ENCODE assay signal across 9 mouse cellular contexts in the genomic region with DNA sequence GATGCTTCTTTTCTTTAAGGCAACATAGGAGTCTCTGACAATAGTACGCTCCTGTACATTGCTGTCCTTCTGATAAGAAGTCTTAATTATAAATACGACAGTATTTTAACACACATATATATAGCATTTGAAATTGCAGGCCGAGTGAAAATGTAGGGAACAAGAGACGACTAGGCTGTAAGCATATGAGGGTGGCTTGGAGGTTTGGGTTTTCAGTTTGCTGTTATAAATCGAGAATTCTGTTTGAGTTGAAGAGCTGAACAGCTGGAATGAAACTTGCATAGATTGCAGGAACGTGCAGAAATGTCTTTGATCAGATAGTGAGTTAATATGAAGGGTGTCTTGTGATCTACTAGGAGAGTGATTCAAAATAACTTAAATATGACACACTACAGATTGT. TPM values are rescaled to one million over a fixed set of nuclear protein-coding genes. Genes with fewer than 3 reads are reported as not detected.
DNase-seq lines count a peak whose midpoint lies in the region; ATAC-seq and TF ChIP-seq lines count a peak whose summit lies in the region.
"Had no signal": no experiment of that assay in that cellular context is flagged by ENCODE, and none has a peak within 500 bp of the region (broad histone marks: within the 10 kb centered on the region; RNA-seq: fewer than 3 reads in every experiment).

No protein-coding gene starts in this region.

- no peaks in the 10 kb centered on the region for H3K27me3 ChIP-seq in hindbrain, embryonic 10.5 days (ENCODE audit: insufficient read depth, poor library complexity, severe bottlenecking)
- no peaks in the 10 kb centered on the region for H3K27me3 ChIP-seq in midbrain, embryonic 16.5 days (ENCODE audit: control insufficient read depth, insufficient read depth, low read depth, low read length)

- intact Hi-C loops in left cerebral cortex, adult 2 months (cut with DNase I): loop anchor here (5.0 kb wide), 1 partner anchor 847 kb away; no protein-coding TSS in a partner anchor
- intact Hi-C loops in left cerebral cortex, postnatal 10 days (cut with DNase I): loop anchor here (2.0 to 5.0 kb wide), 3 partner anchors 426 to 847 kb away; no protein-coding TSS in a partner anchor
- intact Hi-C loops in left cerebral cortex, postnatal 14 days (cut with DNase I): loop anchor here (1.0 to 10.0 kb wide), 3 partner anchors 328 to 544 kb away; no protein-coding TSS in a partner anchor

- no peak for TF ChIP-seq CTCF in left cerebral cortex, adult 2 months (IDR thresholded peaks at IDR 0.05)
- no peak for TF ChIP-seq CTCF in brain, embryonic 14.5 days (IDR thresholded peaks at IDR 0.05; ENCODE audit: borderline replicate concordance, extremely low read depth, insufficient read depth, insufficient read length)

- no peaks in the 10 kb centered on the region for H3K36me3 ChIP-seq in hindbrain, embryonic 10.5 days
- H3K36me3 ChIP-seq in midbrain, embryonic 16.5 days (ENCODE audit: control insufficient read depth, insufficient read depth, low read length): no peaks in the 10 kb centered on the region

- WGBS in hindbrain, embryonic 10.5 days: 62% methylated on average over 6 of the region's 6 CpGs
- WGBS in midbrain, embryonic 16.5 days: 46% methylated on average over 6 of the region's 6 CpGs

- ATAC-seq in midbrain, embryonic 16.5 days: no peak

- TF ChIP-seq POLR2A in brain, embryonic 14.5 days (IDR thresholded peaks at IDR 0.05; ENCODE audit: borderline replicate concordance, extremely low read depth, insufficient read depth, insufficient read length, poor library complexity, severe bottlenecking): no peak

- no peak overlapping the region; the same call in 1 of the 2 replicates for H3K27ac ChIP-seq in left cerebral cortex, adult 2 months
- H3K27ac ChIP-seq in hindbrain, embryonic 10.5 days: no peak overlapping the region
- H3K27ac ChIP-seq in midbrain, embryonic 16.5 days (ENCODE audit: low read length): no peak overlapping the region

- H3K4me3 ChIP-seq in left cerebral cortex, adult 2 months: peak overlapping the region; percentile 99
- H3K4me3 ChIP-seq in hindbrain, embryonic 10.5 days: peak overlapping the region; percentile 92
- peak overlapping the region; percentile 39 for H3K4me3 ChIP-seq in midbrain, embryonic 16.5 days (ENCODE audit: low read depth, low read length)

- peaks cover 23% of the 10 kb centered on the region for H3K4me1 ChIP-seq in hindbrain, embryonic 10.5 days (replicated peaks)
- peaks cover 9% of the 10 kb centered on the region for H3K4me1 ChIP-seq in midbrain, embryonic 16.5 days (ENCODE audit: control insufficient read depth, insufficient read depth, low read length)

- H3K4me2 ChIP-seq in midbrain, embryonic 16.5 days (ENCODE audit: low read length): peak overlapping the region; percentile 60

- DNase-seq in left cerebral cortex, adult 2 months (ENCODE audit: extremely low spot score in 1 of 2, low spot score in 2 of 2): no peak
- DNase-seq in left cerebral cortex, postnatal 10 days (ENCODE audit: extremely low spot score in 1 of 2, low spot score in 2 of 2): no peak
- DNase-seq in brain, embryonic 14.5 days (ENCODE audit: low read depth): peak; percentile 13
- no peak for DNase-seq in hindbrain, embryonic 10.5 days (ENCODE audit: low spot score)
- no peak for DNase-seq in left cerebral cortex, postnatal 14 days (ENCODE audit: low spot score in 2 of 2)
- no peak for DNase-seq in natural killer cell, adult 2 months (ENCODE audit: low spot score in 2 of 2)
- no peak for DNase-seq in kidney, postnatal 25 days
- DNase-seq: adrenal gland, postnatal 25 days had no signal

- H3K9ac ChIP-seq in midbrain, embryonic 16.5 days (ENCODE audit: low read depth, low read length): peak overlapping the region; percentile 34; the same call in 1 of the 2 replicates

- no peaks in the 10 kb centered on the region for H3K9me3 ChIP-seq in hindbrain, embryonic 10.5 days
- H3K9me3 ChIP-seq in midbrain, embryonic 16.5 days (replicated peaks; ENCODE audit: control insufficient read depth, low read length, poor library complexity, severe bottlenecking): no peaks in the 10 kb centered on the region

RNA-seq across cellular contexts. Expression of gene Fut8, which starts 2.4 kb away (rescaled TPM):
- 10 to 100 TPM; 60.6 to 61.7 TPM for total RNA-seq in left cerebral cortex, adult 2 months (2021)
- total RNA-seq in left cerebral cortex, postnatal 10 days (2021): 10 to 100 TPM; 82.3 to 91.0 TPM
- polyA plus RNA-seq in brain, embryonic 14.5 days (2012; rRNA removed): 11.5 and 29.2 TPM in 2 replicates
- 25.8 and 31.9 TPM in 2 replicates for polyA plus RNA-seq in hindbrain, embryonic 10.5 days (2016; fragmentation: Nextera tagmentation; extraction: Ambion mirVana)
- polyA plus RNA-seq in midbrain, embryonic 16.5 days (2015; fragmentation: Nextera tagmentation; extraction: Ambion mirVana): 68.8 and 69.5 TPM in 2 replicates
- 10 to 100 TPM; 75.6 to 76.8 TPM for total RNA-seq in left cerebral cortex, postnatal 14 days (2021)

Comparison
In these comparisons a context has a peak if more than half of its experiments do, and no peak if none do; other contexts are left out.
1. H3K4me3 ChIP-seq: peak in every context shown above with its lines; median percentile 99 in left cerebral cortex, adult 2 months; 92 in hindbrain, embryonic 10.5 days; 39 in midbrain, embryonic 16.5 days.